Mouse (Mus musculus) small intestine, adult 2 months (tissue): ENCODE measurements around the gene Ptprr.

Experiments used
- CTCF ChIP-seq: fragments of 200-500 bp; IDR thresholded peaks from 2 replicates; pipeline ENCODE4 v1.5.1; 2012; ENCODE audit warnings: low read depth, mild to moderate bottlenecking, control low read depth, inconsistent platforms, low read length, moderate library complexity, mixed read lengths; ENCODE audit not compliant: insufficient replicate concordance, insufficient read length; ENCODE audit errors: extremely low read depth
- POLR2A ChIP-seq: fragments of 200-500 bp; IDR thresholded peaks from 2 replicates; pipeline ENCODE4 v1.6.1; 2012; ENCODE audit warnings: low read depth, mild to moderate bottlenecking, control low read depth, inconsistent platforms, low read length, moderate library complexity

DNA sequence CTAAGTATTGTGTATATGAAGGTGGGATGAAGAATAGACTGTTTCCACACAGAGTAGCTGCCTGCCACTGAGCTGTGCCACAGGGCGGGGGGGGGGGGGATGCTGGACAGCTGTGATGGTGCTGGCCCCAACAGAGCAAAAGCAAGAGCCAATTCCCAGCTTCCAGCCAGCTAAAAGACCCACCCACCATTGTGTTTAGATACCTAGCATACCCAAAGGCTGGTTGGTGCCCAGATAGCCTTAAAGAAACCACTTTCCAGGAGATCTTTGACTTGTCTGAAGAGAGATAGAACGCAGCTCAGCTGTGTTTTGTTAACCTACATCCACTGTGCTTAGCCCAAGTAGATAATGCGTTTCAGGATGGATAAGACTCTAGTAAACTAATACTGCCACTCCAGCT, 254.1 kb downstream of the Ptprr start:
- TF ChIP-seq CTCF: no peak
- no peak for TF ChIP-seq POLR2A
